Mouse (Mus musculus) MEL (cell line): ENCODE measurements around the gene Upf2. TPM values are rescaled to one million over a fixed set of nuclear protein-coding genes. Genes with fewer than 3 reads are reported as not detected.

Experiments
- DNase-seq: peaks from one replicate; pipeline ENCODE4 v3.0.0; 2011; ENCODE audit warnings: low read depth, low spot score
- H3K27ac ChIP-seq: 2 replicates; pipeline ENCODE4 v1.5.1; 2012; ENCODE audit warnings: low read depth, mild to moderate bottlenecking, control low read depth, low read length, moderate library complexity; ENCODE audit not compliant: control insufficient read depth
- H3K27me3 ChIP-seq, 2 experiments: fragments of 150-350 bp in 1 of 2; sonication (generic) in 1 of 2; 2 replicates each; pipeline ENCODE4 v1.6.1; 2012; ENCODE audit warnings: low read length in 2 of 2, mild to moderate bottlenecking in 2 of 2, improper control_type of control experiment in 1 of 2, moderate library complexity in 1 of 2; ENCODE audit not compliant: insufficient read depth in 2 of 2, control insufficient read depth in 1 of 2
- H3K36me3 ChIP-seq, 2 experiments: 2 replicates each; pipeline ENCODE4 v1.6.1; 2012 to 2014; ENCODE audit warnings: low read length in 2 of 2, improper control_type of control experiment in 1 of 2, inconsistent platforms in 1 of 2, mild to moderate bottlenecking in 1 of 2; ENCODE audit not compliant: insufficient read depth in 2 of 2, control insufficient read depth in 1 of 2
- H3K4me1 ChIP-seq, 2 experiments: fragments of 150-350 bp in 1 of 2; sonication (generic) in 1 of 2; 2 replicates each; pipeline ENCODE4 v1.6.1; 2012; ENCODE audit warnings: low read length in 2 of 2, improper control_type of control experiment in 1 of 2, mild to moderate bottlenecking in 1 of 2; ENCODE audit not compliant: insufficient read depth in 2 of 2, control insufficient read depth in 1 of 2
- H3K4me3 ChIP-seq, 2 experiments: fragments of 150-350 bp in 1 of 2; sonication (generic) in 1 of 2; 2 replicates each; pipeline ENCODE4 v1.5.1; 2012; ENCODE audit warnings: low read depth in 2 of 2, low read length in 2 of 2, mild to moderate bottlenecking in 2 of 2, moderate library complexity in 2 of 2, control low read depth in 1 of 2, improper control_type of control experiment in 1 of 2; ENCODE audit not compliant: control insufficient read depth in 1 of 2, insufficient read depth in 1 of 2
- H3K79me2 ChIP-seq: 2 replicates; pipeline ENCODE4 v1.6.1; 2012; ENCODE audit warnings: mild to moderate bottlenecking, low read length, moderate library complexity; ENCODE audit not compliant: control insufficient read depth, poor library complexity, insufficient read depth
- H3K9ac ChIP-seq: 2 replicates; pipeline ENCODE4 v1.6.1; 2012; ENCODE audit warnings: low read depth, mild to moderate bottlenecking, control low read depth, low read length, moderate library complexity; ENCODE audit not compliant: control insufficient read depth, poor library complexity, severe bottlenecking
- H3K9me3 ChIP-seq: fragments of 150-350 bp; sonication (generic); replicated peaks from 2 replicates; pipeline ENCODE4 v1.6.1; 2012; ENCODE audit warnings: mild to moderate bottlenecking, low read length, improper control_type of control experiment, moderate library complexity; ENCODE audit not compliant: insufficient read depth
- CHD1 ChIP-seq: IDR thresholded peaks from 2 replicates; pipeline ENCODE4 v1.6.1; 2012; ENCODE audit warnings: low read depth, mild to moderate bottlenecking, inconsistent platforms, low read length, improper control_type of control experiment
- CTCF ChIP-seq, 3 experiments: IDR thresholded peaks in 2 of 3; conservative IDR thresholded peaks in 1 of 3; 2 replicates each; pipeline ENCODE4 v1.5.1; 2011 to 2012; ENCODE audit warnings: low read length in 3 of 3, low read depth in 2 of 3, mild to moderate bottlenecking in 2 of 3, improper control_type of control experiment in 1 of 3, inconsistent platforms in 1 of 3, mixed read lengths in 1 of 3, moderate library complexity in 1 of 3; ENCODE audit not compliant: control insufficient read depth in 1 of 3, insufficient read depth in 1 of 3, poor library complexity in 1 of 3, severe bottlenecking in 1 of 3
- ETS1 ChIP-seq: IDR thresholded peaks from 2 replicates; pipeline ENCODE4 v1.6.1; 2012; ENCODE audit warnings: low read depth, mild to moderate bottlenecking, inconsistent platforms, low read length, improper control_type of control experiment, moderate library complexity
- GABPA ChIP-seq: IDR thresholded peaks from 2 replicates; pipeline ENCODE4 v1.6.1; 2012; ENCODE audit warnings: low read depth, mild to moderate bottlenecking, inconsistent platforms, low read length, improper control_type of control experiment, moderate library complexity
- HCFC1 ChIP-seq: IDR thresholded peaks from 2 replicates; pipeline ENCODE4 v1.6.1; 2012; ENCODE audit warnings: low read depth, mild to moderate bottlenecking, inconsistent platforms, low read length, improper control_type of control experiment, moderate library complexity
- KAT2A ChIP-seq: conservative IDR thresholded peaks from 2 replicates; pipeline ENCODE4 v1.6.1; 2012; ENCODE audit warnings: low read depth, low read length, improper control_type of control experiment, inconsistent platforms
- MAFK ChIP-seq: IDR thresholded peaks from 2 replicates; pipeline ENCODE4 v1.6.1; 2011; ENCODE audit warnings: low read depth, mild to moderate bottlenecking, low read length, improper control_type of control experiment, borderline replicate concordance
- MAX ChIP-seq: IDR thresholded peaks from 2 replicates; pipeline ENCODE4 v1.6.1; 2011; ENCODE audit warnings: low read length, improper control_type of control experiment
- MAZ ChIP-seq: IDR thresholded peaks from 2 replicates; pipeline ENCODE4 v1.6.1; 2012; ENCODE audit warnings: low read depth, mild to moderate bottlenecking, inconsistent platforms, low read length, improper control_type of control experiment
- MXI1 ChIP-seq: IDR thresholded peaks from 2 replicates; pipeline ENCODE4 v1.6.1; 2011; ENCODE audit warnings: mild to moderate bottlenecking, low read depth, low read length, improper control_type of control experiment
- MYB ChIP-seq: IDR thresholded peaks from 2 replicates; pipeline ENCODE4 v1.6.1; 2011; ENCODE audit warnings: mild to moderate bottlenecking, low read depth, low read length, improper control_type of control experiment
- NELFE ChIP-seq: IDR thresholded peaks from 2 replicates; pipeline ENCODE4 v1.6.1; 2011; ENCODE audit warnings: low read depth, low read length, improper control_type of control experiment
- NRF1 ChIP-seq: IDR thresholded peaks from 2 replicates; pipeline ENCODE4 v1.6.1; 2014; ENCODE audit warnings: low read depth, mild to moderate bottlenecking, inconsistent platforms, low read length, improper control_type of control experiment, moderate library complexity; ENCODE audit not compliant: poor library complexity, insufficient read depth, severe bottlenecking
- POLR2A ChIP-seq, 2 experiments: IDR thresholded peaks; 2 replicates each; pipeline ENCODE4 v1.6.1; 2011 to 2012; ENCODE audit warnings: low read length in 2 of 2, mild to moderate bottlenecking in 2 of 2, control low read depth in 1 of 2, improper control_type of control experiment in 1 of 2, low read depth in 1 of 2, moderate library complexity in 1 of 2; ENCODE audit not compliant: control insufficient read depth in 1 of 2, insufficient read depth in 1 of 2, poor library complexity in 1 of 2
- POLR2AphosphoS2 ChIP-seq: IDR thresholded peaks from 2 replicates; pipeline ENCODE4 v1.6.1; 2011; ENCODE audit warnings: low read length, improper control_type of control experiment
- POLR2AphosphoS5 ChIP-seq: IDR thresholded peaks from 2 replicates; pipeline ENCODE4 v1.6.1; 2012; ENCODE audit warnings: low read depth, borderline replicate concordance, mild to moderate bottlenecking, inconsistent platforms, low read length, moderate library complexity, mixed read lengths
- RAD21 ChIP-seq: IDR thresholded peaks from 2 replicates; pipeline ENCODE4 v1.6.1; 2011; ENCODE audit warnings: mild to moderate bottlenecking, low read depth, low read length, improper control_type of control experiment
- SMC3 ChIP-seq: IDR thresholded peaks from 2 replicates; pipeline ENCODE4 v1.6.1; 2011; ENCODE audit warnings: low read depth, low read length, improper control_type of control experiment
- TAL1 ChIP-seq: IDR thresholded peaks from 2 replicates; pipeline ENCODE4 v1.6.1; 2012; ENCODE audit warnings: mild to moderate bottlenecking, inconsistent platforms, low read length, moderate library complexity, mixed read lengths
- TCF12 ChIP-seq: IDR thresholded peaks from 2 replicates; pipeline ENCODE4 v1.6.1; 2014; ENCODE audit warnings: low read depth, mild to moderate bottlenecking, inconsistent platforms, low read length, improper control_type of control experiment, moderate library complexity
- USF1 ChIP-seq: IDR thresholded peaks from 2 replicates; pipeline ENCODE4 v1.6.1; 2014; ENCODE audit warnings: low read depth, mild to moderate bottlenecking, inconsistent platforms, low read length, improper control_type of control experiment, moderate library complexity
- USF2 ChIP-seq, 2 experiments: IDR thresholded peaks; 2 replicates each; pipeline ENCODE4 v1.6.1; 2011 to 2012; ENCODE audit warnings: improper control_type of control experiment in 2 of 2, low read length in 2 of 2, borderline replicate concordance in 1 of 2, inconsistent platforms in 1 of 2, low read depth in 1 of 2, mild to moderate bottlenecking in 1 of 2; ENCODE audit not compliant: insufficient read depth in 1 of 2
- ZC3H11A ChIP-seq: IDR thresholded peaks from 2 replicates; pipeline ENCODE4 v1.6.1; 2012; ENCODE audit warnings: low read depth, mild to moderate bottlenecking, inconsistent platforms, low read length, improper control_type of control experiment
- ZKSCAN1 ChIP-seq: IDR thresholded peaks from 2 replicates; pipeline ENCODE4 v1.6.1; 2012; ENCODE audit warnings: low read depth, mild to moderate bottlenecking, inconsistent platforms, low read length, improper control_type of control experiment, moderate library complexity
- ZMIZ1 ChIP-seq: IDR thresholded peaks from 2 replicates; pipeline ENCODE4 v1.6.1; 2012; ENCODE audit warnings: low read depth, mild to moderate bottlenecking, inconsistent platforms, low read length, improper control_type of control experiment, moderate library complexity
- ZNF384 ChIP-seq: IDR thresholded peaks from 2 replicates; pipeline ENCODE4 v1.6.1; 2012; ENCODE audit warnings: low read depth, mild to moderate bottlenecking, inconsistent platforms, low read length, improper control_type of control experiment
- polyA plus RNA-seq, 2 experiments: library from polyadenylated mRNA; stranded (reverse) in 1 of 2; unstranded in 1 of 2; fragments of >175 nt in 1 of 2; fragments of >200 nt in 1 of 2; gene quantifications; 2 replicates each; pipeline versions ENCODE4 v1.2.1 to v1.2.4; 2012; ENCODE audit warnings: low replicate concordance in 2 of 2, low read depth in 1 of 2; ENCODE audit not compliant: insufficient read length in 2 of 2, insufficient read depth in 1 of 2, missing spikeins in 1 of 2
- total RNA-seq: library from RNA; depleted of rRNA; stranded (reverse); fragments of 300-350 nt; gene quantifications from 2 replicates; pipeline ENCODE4 v1.2.3, GENCODE M21; 2012

Gene Upf2
- total and polyA plus RNA-seq, 3 experiments: 15.3 to 30.9 TPM; not detected in 1

- Histone ChIP-seq H3K79me2 (no peaks in the 10 kb centered on the region), H3K4me3 (no peak overlapping the region), H3K9ac (no peak overlapping the region), H3K36me3 (no peaks in the 10 kb centered on the region), H3K9me3 (no peaks in the 10 kb centered on the region), H3K27me3 (no peaks in the 10 kb centered on the region; a peak in 1 of 4 replicates), H3K27ac (no peak overlapping the region), H3K4me1 (no peaks in the 10 kb centered on the region)
- DNase-seq: no peak
- no peak for TF ChIP-seq ZNF384
- TF ChIP-seq POLR2A (IDR thresholded peaks at IDR 0.05; ENCODE audit: control insufficient read depth in 1 of 2, insufficient read depth in 1 of 2, low read depth in 1 of 2, low read length in 2 of 2, poor library complexity in 1 of 2): no peak
- TF ChIP-seq ETS1: no peak
- TF ChIP-seq MAX: no peak
- TF ChIP-seq USF1: no peak
- no peak for TF ChIP-seq MXI1
- no peak for TF ChIP-seq POLR2AphosphoS5
- no peak for TF ChIP-seq MYB
- no peak for TF ChIP-seq ZMIZ1
- no peak for TF ChIP-seq RAD21
- no peak for TF ChIP-seq TAL1
- no peak for TF ChIP-seq TCF12
- TF ChIP-seq MAFK: no peak
- no peak for TF ChIP-seq KAT2A
- no peak for TF ChIP-seq ZKSCAN1
- no peak for TF ChIP-seq MAZ
- no peak for TF ChIP-seq CTCF (IDR thresholded peaks at IDR 0.05 in 2 of 3, conservative IDR thresholded peaks at IDR 0.05 in 1 of 3; ENCODE audit: control insufficient read depth in 1 of 3, insufficient read depth in 1 of 3, low read depth in 2 of 3, low read length in 3 of 3, poor library complexity in 1 of 3, severe bottlenecking in 1 of 3)
- TF ChIP-seq GABPA: no peak
- no peak for TF ChIP-seq NRF1
- TF ChIP-seq ZC3H11A: no peak
These were observed 128.8 kb downstream of the Upf2 start for GRCm38 (mm10) chr2:6080037-6080436.

- H3K36me3 ChIP-seq: no peaks in the 10 kb centered on the region
- DNase-seq: peak; percentile 35
- TF ChIP-seq MXI1 (no peak), ZKSCAN1 (no peak), SMC3 (no peak), NELFE (no peak), HCFC1 (no peak), CTCF (IDR thresholded peaks at IDR 0.05 in 2 of 3, conservative IDR thresholded peaks at IDR 0.05 in 1 of 3; ENCODE audit: control insufficient read depth in 1 of 3, insufficient read depth in 1 of 3, low read depth in 2 of 3, low read length in 3 of 3, poor library complexity in 1 of 3, severe bottlenecking in 1 of 3) (no peak), RAD21 (no peak), CHD1 (no peak), USF2 (IDR thresholded peaks at IDR 0.05; ENCODE audit: borderline replicate concordance in 1 of 2, insufficient read depth in 1 of 2, low read depth in 1 of 2, low read length in 2 of 2) (no peak), ZC3H11A (no peak), MAFK (no peak), POLR2AphosphoS5 (no peak), MAX (no peak), ZNF384 (no peak), POLR2AphosphoS2 (no peak), KAT2A (no peak), TCF12 (no peak), TAL1 (no peak), ZMIZ1 (no peak)
- TF ChIP-seq, all 39 proteins: peak for 0
- Histone ChIP-seq H3K79me2 (no peaks in the 10 kb centered on the region), H3K4me1 (no peaks in the 10 kb centered on the region), H3K27ac (no peak overlapping the region), H3K9me3 (no peaks in the 10 kb centered on the region), H3K9ac (no peak overlapping the region), H3K4me3 (no peak overlapping the region), H3K27me3 (no peaks in the 10 kb centered on the region; a peak in 1 of 4 replicates)
These were observed 129.8 kb downstream of the Upf2 start for GRCm38 (mm10) chr2:6081108-6081507.
